Mouse (Mus musculus) right cerebral cortex, adult 2 months (tissue): ENCODE data around the gene Cacnb3.

Experiments
- DNase-seq, 2 experiments: peaks; one replicate each; pipeline ENCODE4 v3.0.0; 2021 to 2022; ENCODE audit warnings: low spot score in 2 of 2

Cacnb3 gene

GRCm38 (mm10) chr15:98609331-98610130, 21.1 kb upstream of the Cacnb3 start, which contains the start of gene Adcy6:
Gene Adcy6, minus strand, starts transcription at chr15:98610076.
- peak; percentile 60 to 71 for DNase-seq

- no peak for DNase-seq
These were observed 20.5 kb upstream of the Cacnb3 start for GRCm38 (mm10) chr15:98610131-98610633.

GRCm38 (mm10) chr15:98612229-98612628, 18.4 kb upstream of the Cacnb3 start:
- DNase-seq: no peak

GRCm38 (mm10) chr15:98614551-98614950, 16.1 kb upstream of the Cacnb3 start:
- no peak for DNase-seq

- no peak for DNase-seq
These were observed 15.7 kb upstream of the Cacnb3 start for GRCm38 (mm10) chr15:98614971-98615370.

GRCm38 (mm10) chr15:98615751-98616150, 14.9 kb upstream of the Cacnb3 start:
- DNase-seq: no peak

GRCm38 (mm10) chr15:98616362-98617175, 14.1 kb upstream of the Cacnb3 start:
- no peak for DNase-seq

- peak; percentile 80 to 86 for DNase-seq
These were observed 13.5 kb upstream of the Cacnb3 start for GRCm38 (mm10) chr15:98617176-98617537.

- DNase-seq: no peak
These were observed 8.4 kb upstream of the Cacnb3 start for GRCm38 (mm10) chr15:98622199-98622598.

GRCm38 (mm10) chr15:98622721-98623120, 7.9 kb upstream of the Cacnb3 start:
- DNase-seq: no peak

- DNase-seq: no peak
These were observed 7.2 kb upstream of the Cacnb3 start for GRCm38 (mm10) chr15:98623361-98623821.

- DNase-seq: no peak
These were observed 4.6 kb upstream of the Cacnb3 start for GRCm38 (mm10) chr15:98626078-98626477.

GRCm38 (mm10) chr15:98626487-98627212, 4.0 kb upstream of the Cacnb3 start:
- DNase-seq: no peak

- DNase-seq: no peak
These were observed 1.9 kb upstream of the Cacnb3 start for GRCm38 (mm10) chr15:98628589-98629254.

- DNase-seq: no peak
These were observed 1.2 kb upstream of the Cacnb3 start for GRCm38 (mm10) chr15:98629464-98629863.

- no peak for DNase-seq
These were observed 853 bp downstream of the Cacnb3 start for GRCm38 (mm10) chr15:98631493-98631892.

- peak in 1 of 2 experiments; percentile 69 for DNase-seq
These were observed 1.6 kb downstream of the Cacnb3 start for GRCm38 (mm10) chr15:98632107-98632744.

- no peak for DNase-seq
These were observed 2.3 kb downstream of the Cacnb3 start for GRCm38 (mm10) chr15:98632921-98633320.

GRCm38 (mm10) chr15:98633822-98634470, 3.3 kb downstream of the Cacnb3 start:
- DNase-seq: no peak

- peak; percentile 82 to 83 for DNase-seq
These were observed 4.0 kb downstream of the Cacnb3 start for GRCm38 (mm10) chr15:98634541-98635081.
